Mouse (Mus musculus) bone marrow, adult 2 months (tissue): Measurements from ENCODE around the gene Zbtb12. TPM values are rescaled to one million over a fixed set of nuclear protein-coding genes. Genes with fewer than 3 reads are reported as not detected.

Experiments used
- H3K27ac ChIP-seq: fragments of 200-500 bp; 2 replicates; pipeline ENCODE4 v1.5.1; 2012; ENCODE audit warnings: low read depth, mild to moderate bottlenecking, control low read depth, inconsistent platforms, low read length; ENCODE audit not compliant: control insufficient read depth, poor library complexity, insufficient read depth
- H3K4me1 ChIP-seq: fragments of 200-500 bp; 2 replicates; pipeline ENCODE4 v1.6.1; 2011; ENCODE audit warnings: low read length; ENCODE audit not compliant: control insufficient read depth, insufficient read depth
- H3K4me3 ChIP-seq: fragments of 200-500 bp; replicated peaks from 2 replicates; pipeline ENCODE3; 2011; ENCODE audit warnings: mild to moderate bottlenecking, low read depth, low read length, control low read depth; ENCODE audit not compliant: control insufficient read depth
- CTCF ChIP-seq: fragments of 200-500 bp; IDR thresholded peaks from 2 replicates; pipeline ENCODE4 v1.5.1; 2011; ENCODE audit warnings: low read length, control low read depth; ENCODE audit not compliant: control insufficient read depth, insufficient read depth
- POLR2A ChIP-seq: fragments of 200-500 bp; IDR thresholded peaks from 2 replicates; pipeline ENCODE4 v1.6.1; 2011; ENCODE audit warnings: low read depth, mild to moderate bottlenecking, control low read depth, low read length, borderline replicate concordance; ENCODE audit not compliant: control insufficient read depth
- WGBS: fragments of 180-500 bp; shearing (Covaris S2); methylation state at CpG from one replicate; pipeline ENCODE4 v1.1.7; 2018; 5-methylcytosine and 5-hydroxymethylcytosine counted together
- polyA plus RNA-seq: library from polyadenylated mRNA; stranded (reverse); fragments of >200 nt; gene quantifications from 2 replicates; pipeline ENCODE4 v1.2.4, GENCODE M21; 2011; ENCODE audit warnings: low replicate concordance; ENCODE audit not compliant: missing spikeins, insufficient read depth, insufficient read length

Zbtb12 gene
- polyA plus RNA-seq, 1 experiment: 5.7 TPM

- Histone ChIP-seq H3K4me1 (peaks cover 2% of the 10 kb centered on the region), H3K4me3 (no peak overlapping the region), H3K27ac (no peak overlapping the region)
- 37% methylated on average over 3 of the region's 3 CpGs for WGBS
- TF ChIP-seq POLR2A: no peak
Observed at GRCm38 (mm10) chr17:34883332-34883731, 4.0 kb downstream of the Zbtb12 start.

DNA sequence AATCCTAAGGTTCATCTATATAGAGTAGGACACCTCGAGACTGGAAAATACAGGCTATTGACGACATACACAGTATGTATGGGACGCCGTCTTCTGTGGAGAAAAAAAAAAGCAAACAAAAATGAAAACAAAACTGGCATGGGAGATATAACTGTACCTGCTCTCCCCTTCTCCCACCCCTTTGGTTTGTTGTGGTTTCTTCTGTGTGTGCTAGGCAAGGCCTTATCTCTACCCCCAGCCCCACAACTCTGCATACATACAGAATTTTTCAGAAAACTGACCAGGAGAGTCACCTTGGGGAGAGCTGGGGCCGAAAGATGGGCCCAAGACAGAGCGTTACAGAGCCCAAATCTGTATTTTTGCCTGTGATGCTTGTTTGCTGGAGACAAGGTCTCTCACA is 5.4 kb downstream of the Zbtb12 start:
- WGBS: 70% methylated on average over 6 of the region's 6 CpGs
- TF ChIP-seq CTCF (no peak), POLR2A (no peak)
- H3K27ac ChIP-seq: no peak overlapping the region
- H3K4me3 ChIP-seq: no peak overlapping the region
- peaks cover 2% of the 10 kb centered on the region for H3K4me1 ChIP-seq

DNA sequence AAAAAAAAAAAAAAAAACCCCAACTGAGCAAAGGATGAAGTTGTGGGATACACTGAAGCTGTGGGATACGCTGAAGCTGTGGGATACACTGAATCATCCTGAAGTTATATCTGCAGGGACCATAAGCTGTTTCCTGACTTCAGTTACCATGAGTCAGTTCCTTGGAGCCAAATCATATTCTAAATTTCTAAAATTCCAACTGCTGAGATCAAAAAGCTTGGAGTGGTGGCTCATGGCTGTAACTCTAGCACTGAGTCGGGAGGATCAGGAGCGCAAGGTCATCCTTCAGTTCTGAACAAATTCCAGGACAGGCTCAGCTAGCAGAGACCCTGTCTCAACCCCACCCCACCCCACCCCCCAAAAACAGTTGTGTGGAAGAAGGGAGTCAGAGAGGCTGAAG is 6.3 kb downstream of the Zbtb12 start:
- H3K4me3 ChIP-seq: no peak overlapping the region
- 93% methylated on average over 3 of the region's 3 CpGs for WGBS
- peaks cover 2% of the 10 kb centered on the region for H3K4me1 ChIP-seq
- H3K27ac ChIP-seq: no peak overlapping the region
- TF ChIP-seq CTCF (no peak), POLR2A (no peak)

- Histone ChIP-seq H3K4me3 (no peak overlapping the region), H3K4me1 (peaks cover 2% of the 10 kb centered on the region), H3K27ac (no peak overlapping the region)
- TF ChIP-seq POLR2A: no peak
- TF ChIP-seq CTCF: no peak
- 30% methylated on average over 5 of the region's 5 CpGs for WGBS
Observed at GRCm38 (mm10) chr17:34887942-34888341, 8.7 kb downstream of the Zbtb12 start.

DNA sequence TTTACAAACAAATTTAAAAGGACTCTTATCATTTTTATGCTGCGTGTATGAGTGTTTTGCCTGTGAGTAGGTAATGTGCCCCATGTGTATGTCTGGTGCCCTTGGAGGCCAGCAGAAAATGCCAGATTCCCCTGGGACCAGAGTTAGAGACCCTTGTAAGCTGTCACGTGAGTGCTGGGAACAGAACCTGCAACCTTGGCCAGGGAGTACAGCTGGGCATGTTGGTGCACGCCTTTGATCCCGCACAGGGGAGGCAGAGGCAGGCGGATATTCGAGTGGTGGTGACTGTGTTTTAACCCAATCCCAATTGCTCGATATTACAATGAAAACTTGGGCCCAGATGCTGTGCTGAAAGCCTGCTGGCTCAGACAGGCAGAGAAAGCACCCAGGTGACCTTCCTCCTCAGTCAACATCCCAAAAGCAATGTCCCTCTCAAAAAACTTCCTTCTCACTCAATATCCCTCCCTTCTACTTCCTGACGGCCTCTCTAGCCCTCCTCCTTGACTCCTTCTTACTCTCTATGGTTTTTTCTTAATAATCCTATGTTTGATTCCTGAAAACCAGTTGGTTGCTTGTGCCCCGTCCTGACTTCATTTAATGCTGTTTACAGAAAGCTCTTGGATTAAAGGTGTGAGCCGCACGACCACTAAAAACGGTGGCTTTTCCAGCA is 10.9 kb downstream of the Zbtb12 start:
- H3K4me1 ChIP-seq: peaks cover 4% of the 10 kb centered on the region
- H3K4me3 ChIP-seq: no peak overlapping the region
- 89% methylated on average over 12 of the region's 12 CpGs for WGBS
- no peak for TF ChIP-seq CTCF
- no peak for TF ChIP-seq POLR2A
- no peak overlapping the region for H3K27ac ChIP-seq

DNA sequence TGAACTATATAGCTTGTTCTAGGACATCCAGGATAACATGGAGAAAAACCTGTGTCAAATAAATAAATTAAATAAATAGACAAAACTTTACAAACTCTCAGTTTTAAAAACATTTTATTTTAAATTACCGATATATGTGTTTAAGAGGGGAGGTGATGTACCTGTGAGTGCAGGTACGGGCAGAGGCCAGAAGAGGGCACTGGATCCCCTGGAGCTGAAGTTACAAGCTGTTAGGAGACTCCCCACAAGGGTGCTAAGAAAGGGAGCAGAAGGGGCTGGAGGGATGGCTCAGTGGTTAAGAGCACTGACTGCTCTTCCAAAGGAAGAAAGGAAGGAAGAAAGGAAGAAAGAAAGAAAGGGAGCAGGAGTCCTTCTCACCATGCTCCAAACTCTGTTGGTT is 12.1 kb downstream of the Zbtb12 start:
- H3K4me1 ChIP-seq: peaks cover 7% of the 10 kb centered on the region
- no peak overlapping the region for H3K4me3 ChIP-seq
- 95% methylated on average over 2 of the region's 2 CpGs for WGBS
- no peak overlapping the region for H3K27ac ChIP-seq
- TF ChIP-seq CTCF (peak; percentile 33; the same call in 1 of the 2 replicates), POLR2A (no peak)

- peaks cover 6% of the 10 kb centered on the region for H3K4me1 ChIP-seq
- no peak for TF ChIP-seq CTCF
- TF ChIP-seq POLR2A: no peak
- 81% methylated on average over 12 of the region's 12 CpGs for WGBS
- H3K27ac ChIP-seq: no peak overlapping the region; the same call in 1 of the 2 replicates
- no peak overlapping the region for H3K4me3 ChIP-seq
Observed at GRCm38 (mm10) chr17:34893072-34893824, 14.0 kb downstream of the Zbtb12 start.

DNA sequence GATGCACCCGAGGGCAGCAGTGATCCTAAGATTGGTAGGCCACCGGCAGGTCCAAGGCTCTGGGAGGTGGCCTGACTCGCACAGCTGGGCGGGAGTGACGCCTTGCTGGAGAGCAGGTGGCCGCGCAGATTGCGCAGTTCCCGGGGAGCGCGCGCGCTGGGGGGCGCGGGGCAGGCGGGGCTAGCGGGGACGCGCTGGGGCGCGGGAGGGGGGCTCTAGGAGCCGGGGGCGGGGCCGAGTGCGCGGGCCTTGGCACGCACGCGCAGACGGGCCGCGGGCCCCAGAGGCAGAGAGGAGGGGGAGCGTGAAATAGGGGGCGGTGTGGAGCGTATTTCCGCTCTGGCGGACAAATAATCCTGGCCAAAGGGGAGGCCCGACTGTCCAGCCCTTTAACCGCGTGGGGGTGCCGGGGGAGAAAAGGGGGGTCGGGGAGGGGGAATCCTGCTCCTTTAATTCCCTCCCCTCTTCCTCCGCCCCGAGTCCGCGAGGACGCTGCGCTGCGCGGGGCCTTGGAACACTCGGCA is 14.9 kb downstream of the Zbtb12 start:
- Histone ChIP-seq H3K4me3 (peak overlapping the region; percentile 77), H3K27ac (peak overlapping the region; percentile 2), H3K4me1 (peaks cover 5% of the 10 kb centered on the region)
- under 1% methylated on average over 51 of the region's 51 CpGs for WGBS
- TF ChIP-seq CTCF (0 out of 2 replicates have a peak, but pooled peaks have one; percentile 19), POLR2A (0 out of 2 replicates have a peak, but pooled peaks have one; percentile 55)
